ENCODE assay signal across 8 mouse cellular contexts in the genomic region with DNA sequence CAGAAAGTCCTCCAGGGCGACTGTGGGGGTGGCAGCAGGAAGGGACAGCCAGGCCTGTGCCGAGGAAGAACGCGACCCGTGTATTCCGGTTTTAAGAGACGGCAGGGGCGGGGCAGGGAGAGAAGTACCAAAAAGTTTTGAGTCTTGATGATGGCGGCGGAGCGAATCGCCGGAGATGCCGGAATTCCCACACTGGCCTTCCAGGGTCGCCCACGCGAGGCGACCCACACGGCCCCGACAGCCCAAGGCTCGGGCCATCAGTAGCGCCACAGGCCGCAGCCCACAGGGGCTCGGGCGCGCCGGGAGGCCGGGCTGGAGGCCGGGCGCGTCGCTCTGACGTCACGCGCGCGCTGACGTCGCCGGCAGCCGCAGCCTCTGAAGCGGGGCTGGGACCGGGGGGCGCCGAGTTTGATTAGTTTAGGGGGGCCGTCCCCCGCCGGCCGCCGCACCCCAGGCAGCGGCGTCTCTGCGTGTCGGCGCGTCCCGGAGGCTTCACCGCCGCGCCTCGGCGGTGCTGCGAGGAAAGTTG. TPM values are rescaled to one million over a fixed set of nuclear protein-coding genes. Genes with fewer than 3 reads are reported as not detected.
DNase-seq lines count a peak whose midpoint lies in the region; ATAC-seq and TF ChIP-seq lines count a peak whose summit lies in the region.

A gene (plus strand): TSS at position 366 of the 529 bp plus-strand sequence.

- peak within 1 kb of the TSS; percentile 88 for H3K4me3 ChIP-seq in bone marrow, adult 2 months (replicated peaks; ENCODE audit: control insufficient read depth, low read depth, low read length)
- peak within 1 kb of the TSS; percentile 96 for H3K4me3 ChIP-seq in embryonic facial prominence, embryonic 14.5 days (ENCODE audit: low read depth, low read length)
- peak within 1 kb of the TSS; percentile 93 for H3K4me3 ChIP-seq in limb, embryonic 14.5 days (replicated peaks; ENCODE audit: low read length)
- H3K4me3 ChIP-seq in midbrain, embryonic 16.5 days (ENCODE audit: low read depth, low read length), result peak within 1 kb of the TSS; percentile 98
- H3K4me3 ChIP-seq in spleen, adult 2 months (ENCODE audit: extremely low read depth, insufficient read depth, insufficient read length), result peak within 1 kb of the TSS; percentile 99

- peak within 1 kb of the TSS; percentile 65 for H3K4me2 ChIP-seq in embryonic facial prominence, embryonic 14.5 days (ENCODE audit: low read depth, low read length)
- H3K4me2 ChIP-seq in limb, embryonic 14.5 days (replicated peaks; ENCODE audit: low read depth, low read length, severe bottlenecking), result peak within 1 kb of the TSS; percentile 93
- H3K4me2 ChIP-seq in midbrain, embryonic 16.5 days (ENCODE audit: low read length), result peak within 1 kb of the TSS; percentile 96

- DNase-seq in A20 (ENCODE audit: low read depth, low spot score), result peak; percentile 94
- DNase-seq in embryonic facial prominence, embryonic 14.5 days (ENCODE audit: low spot score), result peak; percentile 90
- DNase-seq in heart, adult 8-10 months (ENCODE audit: low spot score), result peak; percentile 86
- DNase-seq in kidney, adult 8-10 months, result peak; percentile 76 to 82
- peak; percentile 85 for DNase-seq in limb, embryonic 14.5 days (ENCODE audit: low spot score)
- peak; percentile 48 to 69 for DNase-seq in spleen, adult 2 months (ENCODE audit: low read depth in 1 of 2, low spot score in 2 of 2)

- peaks cover 3% of the 10 kb centered on the region; the same call in 1 of the 2 replicates for H3K4me1 ChIP-seq in bone marrow, adult 2 months (ENCODE audit: control insufficient read depth, insufficient read depth, low read length)
- H3K4me1 ChIP-seq in embryonic facial prominence, embryonic 14.5 days (ENCODE audit: control insufficient read depth, insufficient read depth, low read length), result 0 out of 2 replicates have a peak, but pooled peaks cover 5% of the 10 kb centered on the region
- H3K4me1 ChIP-seq in limb, embryonic 14.5 days (ENCODE audit: control insufficient read depth, insufficient read depth, low read length), result 0 out of 2 replicates have a peak, but pooled peaks cover 2% of the 10 kb centered on the region
- peaks cover 10% of the 10 kb centered on the region for H3K4me1 ChIP-seq in midbrain, embryonic 16.5 days (ENCODE audit: control insufficient read depth, insufficient read depth, low read length)
- H3K4me1 ChIP-seq in spleen, adult 2 months (ENCODE audit: control insufficient read depth, insufficient read depth, insufficient read length), result peaks cover 2% of the 10 kb centered on the region; the same call in 1 of the 2 replicates

- peak within 1 kb of the TSS; percentile 92 for H3K9ac ChIP-seq in embryonic facial prominence, embryonic 14.5 days (ENCODE audit: low read depth, low read length)
- peak within 1 kb of the TSS; percentile 87 for H3K9ac ChIP-seq in limb, embryonic 14.5 days (ENCODE audit: low read depth, low read length, severe bottlenecking)
- H3K9ac ChIP-seq in midbrain, embryonic 16.5 days (ENCODE audit: low read depth, low read length), result peak within 1 kb of the TSS; percentile 72

- H3K9me3 ChIP-seq in embryonic facial prominence, embryonic 14.5 days (ENCODE audit: control insufficient read depth, low read length), result no peaks in the 10 kb centered on the region
- no peaks in the 10 kb centered on the region for H3K9me3 ChIP-seq in limb, embryonic 14.5 days (ENCODE audit: control insufficient read depth, low read length)
- no peaks in the 10 kb centered on the region for H3K9me3 ChIP-seq in midbrain, embryonic 16.5 days (replicated peaks; ENCODE audit: control insufficient read depth, low read length, poor library complexity, severe bottlenecking)

- ATAC-seq in embryonic facial prominence, embryonic 14.5 days (ENCODE audit: low read depth), result peak; percentile 96
- ATAC-seq in limb, embryonic 14.5 days (ENCODE audit: low FRiP score, low read depth), result peak; percentile 96
- peak; percentile 94 for ATAC-seq in midbrain, embryonic 16.5 days

- no peaks in the 10 kb centered on the region for H3K27me3 ChIP-seq in embryonic facial prominence, embryonic 14.5 days (replicated peaks; ENCODE audit: control insufficient read depth, insufficient read depth, low read length)
- H3K27me3 ChIP-seq in limb, embryonic 14.5 days (ENCODE audit: control insufficient read depth, insufficient read depth, low read length), result no peaks in the 10 kb centered on the region
- no peaks in the 10 kb centered on the region for H3K27me3 ChIP-seq in midbrain, embryonic 16.5 days (ENCODE audit: control insufficient read depth, insufficient read depth, low read depth, low read length)
- no peaks in the 10 kb centered on the region for H3K27me3 ChIP-seq in spleen, adult 2 months (ENCODE audit: control insufficient read depth, insufficient read depth, low read length)

- TF ChIP-seq CTCF in bone marrow, adult 2 months (IDR thresholded peaks at IDR 0.05; ENCODE audit: control insufficient read depth, insufficient read depth, low read length), result no peak
- no peak for TF ChIP-seq CTCF in spleen, adult 2 months (IDR thresholded peaks at IDR 0.05; ENCODE audit: extremely low read depth, insufficient read depth, insufficient read length, insufficient replicate concordance)

- WGBS in bone marrow, adult 2 months, result under 1% methylated on average over 63 of the region's 63 CpGs
- WGBS in embryonic facial prominence, embryonic 14.5 days, result under 1% methylated on average over 31 of the region's 63 CpGs
- WGBS in limb, embryonic 14.5 days, result under 1% methylated on average over 36 of the region's 63 CpGs
- under 1% methylated on average over 63 of the region's 63 CpGs for WGBS in midbrain, embryonic 16.5 days
- under 1% methylated on average over 63 of the region's 63 CpGs for WGBS in spleen, adult 2 months

- peak within 1 kb of the TSS; percentile 81 for H3K27ac ChIP-seq in bone marrow, adult 2 months (ENCODE audit: control insufficient read depth, insufficient read depth, low read depth, low read length, poor library complexity)
- H3K27ac ChIP-seq in embryonic facial prominence, embryonic 14.5 days (replicated peaks; ENCODE audit: low read depth, low read length), result peak within 1 kb of the TSS; percentile 94
- H3K27ac ChIP-seq in limb, embryonic 14.5 days (replicated peaks; ENCODE audit: low read depth, low read length), result peak within 1 kb of the TSS; percentile 88
- H3K27ac ChIP-seq in midbrain, embryonic 16.5 days (ENCODE audit: low read length), result peak within 1 kb of the TSS; percentile 53
- peak within 1 kb of the TSS; percentile 90 for H3K27ac ChIP-seq in spleen, adult 2 months (ENCODE audit: insufficient read depth, low read length)

- no peaks in the 10 kb centered on the region for H3K36me3 ChIP-seq in embryonic facial prominence, embryonic 14.5 days (ENCODE audit: control insufficient read depth, insufficient read depth, low read length)
- no peaks in the 10 kb centered on the region for H3K36me3 ChIP-seq in limb, embryonic 14.5 days (ENCODE audit: control insufficient read depth, insufficient read depth, low read length)
- H3K36me3 ChIP-seq in midbrain, embryonic 16.5 days (ENCODE audit: control insufficient read depth, insufficient read depth, low read length), result no peaks in the 10 kb centered on the region
- no peaks in the 10 kb centered on the region for H3K36me3 ChIP-seq in spleen, adult 2 months (ENCODE audit: control insufficient read depth, insufficient read depth, low read length)

- TF ChIP-seq POLR2A in bone marrow, adult 2 months (IDR thresholded peaks at IDR 0.05; ENCODE audit: borderline replicate concordance, control insufficient read depth, low read depth, low read length), result no peak; the same call in 1 of the 2 replicates
- TF ChIP-seq POLR2A in limb, embryonic 14.5 days (IDR thresholded peaks at IDR 0.05; ENCODE audit: borderline replicate concordance, extremely low read depth, insufficient read depth, insufficient read length), result peak; percentile 72; the same call in 1 of the 2 replicates
- peak; percentile 57 for TF ChIP-seq POLR2A in spleen, adult 2 months (IDR thresholded peaks at IDR 0.05; ENCODE audit: low read depth, low read length)

RNA-seq across cellular contexts. Expression of the gene that starts here (rescaled TPM):
- 12.5 and 16.8 TPM in 2 replicates for polyA plus RNA-seq in bone marrow, adult 2 months (2011; ENCODE audit: insufficient read depth, insufficient read length, low replicate concordance, missing spikeins)
- 27.4 and 30.2 TPM in 2 replicates for polyA plus RNA-seq in embryonic facial prominence, embryonic 14.5 days (2014; fragmentation: Nextera tagmentation; extraction: Ambion mirVana)
- total RNA-seq in heart, adult 8-10 months (2022), result 10 to 100 TPM; 53.8 to 62.5 (median 58.9) TPM
- 18.7 and 18.8 TPM in 2 replicates for polyA plus RNA-seq in limb, embryonic 14.5 days (2012; rRNA removed)
- 21.4 and 23.3 TPM in 2 replicates for polyA plus RNA-seq in limb, embryonic 14.5 days (2014; fragmentation: Nextera tagmentation; extraction: Ambion mirVana)
- polyA plus RNA-seq in midbrain, embryonic 16.5 days (2015; fragmentation: Nextera tagmentation; extraction: Ambion mirVana), result 145 and 154 TPM in 2 replicates
- polyA plus RNA-seq in spleen, adult 2 months (2012; rRNA removed), result 8.1 and 9.5 TPM in 2 replicates

Comparison
In these comparisons a context has a peak if more than half of its experiments do, and no peak if none do; other contexts are left out.
1. Peak in every context shown above with its lines: DNase-seq, ATAC-seq, H3K4me3 ChIP-seq and H3K27ac ChIP-seq.